Mouse (Mus musculus): ENCODE measurements around the gene Acta2. TPM values are rescaled to one million over a fixed set of nuclear protein-coding genes. Genes with fewer than 3 reads are reported as not detected.

Gene Acta2
- polyA plus RNA-seq (2014; fragmentation: Illumina TruSeq; extraction: RNeasy Lipid Tissue Mini Kit (QIAGEN cat#74804); ENCODE audit: low read depth, low replicate concordance), result 296 TPM

DNA sequence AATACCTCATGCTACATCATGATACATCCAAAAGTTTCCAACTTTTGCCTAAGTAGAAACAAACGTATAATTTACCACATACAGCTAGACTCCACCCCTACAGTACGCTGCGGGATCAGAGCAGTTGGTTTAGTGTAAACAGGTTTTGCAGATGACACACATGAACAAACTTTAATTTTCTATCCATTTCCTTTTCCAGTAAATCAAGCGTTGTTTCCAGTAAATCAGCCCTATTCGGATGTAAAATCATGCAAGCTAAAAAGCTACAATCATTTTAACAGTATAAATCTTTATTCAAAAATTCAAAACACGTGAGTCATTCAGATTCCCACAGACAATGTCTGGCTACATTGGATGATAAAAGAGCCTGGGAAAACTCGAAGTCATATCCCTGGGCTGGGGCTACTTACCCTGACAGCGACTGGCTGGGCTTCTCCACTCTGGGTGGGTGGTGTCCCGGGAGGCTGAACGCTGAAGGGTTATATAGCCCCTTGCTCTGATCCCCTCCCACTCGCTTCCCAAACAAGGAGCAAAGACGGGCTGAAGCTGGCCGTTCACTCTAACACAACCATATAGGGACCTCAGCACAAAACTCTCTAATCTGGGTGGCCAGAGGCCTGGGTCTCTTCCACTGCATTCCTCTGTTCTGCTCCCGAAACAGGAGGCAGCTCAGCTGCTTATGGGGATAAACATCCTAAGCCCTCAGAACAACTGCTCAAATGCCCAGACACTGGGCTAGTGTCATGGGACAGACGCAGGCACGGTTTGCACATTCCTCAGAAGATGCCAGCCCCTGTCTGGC, at the start of gene Acta2:
Gene Acta2 (minus strand): TSS at position 711 of the 802 bp plus-strand sequence.

DNA sequence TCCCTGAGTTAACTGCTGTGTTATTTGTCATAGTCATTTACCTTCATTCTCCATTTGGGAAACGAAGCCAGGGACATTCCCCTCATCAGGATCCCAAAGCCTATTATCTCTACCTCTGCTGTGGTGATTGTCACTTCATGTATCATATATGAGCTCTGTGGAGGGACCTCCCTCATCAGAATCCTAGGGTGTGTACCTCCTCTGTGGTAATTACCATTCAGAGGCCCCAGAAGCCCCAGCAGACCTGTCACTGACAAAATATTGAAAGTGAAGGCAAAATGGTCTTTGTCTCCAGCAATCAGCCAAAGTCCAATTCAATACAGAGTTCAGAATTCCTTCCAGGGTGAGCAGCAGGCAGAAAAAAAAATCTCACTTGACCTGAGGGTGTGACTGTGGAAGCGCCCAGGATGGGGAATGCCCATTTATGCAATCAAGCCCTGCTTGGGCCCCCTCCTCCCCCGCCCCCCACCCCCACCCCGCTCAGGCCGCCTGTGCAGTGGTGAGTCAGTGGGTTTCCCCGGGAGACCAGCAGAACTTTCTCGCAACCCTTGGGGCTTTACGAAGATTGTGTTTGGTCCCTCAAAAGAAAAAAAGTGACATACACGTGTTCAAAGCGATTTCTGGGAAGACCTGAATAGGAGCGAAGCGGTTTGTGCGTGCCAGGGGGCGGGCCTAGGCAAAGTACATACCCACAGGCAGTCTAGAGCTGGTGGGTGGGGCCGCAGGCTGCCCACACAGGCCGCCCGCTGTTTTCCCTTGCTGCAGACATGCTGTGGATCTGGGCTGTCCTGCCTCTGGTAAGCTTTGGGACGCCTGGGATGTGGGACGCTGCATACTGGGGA, 34.8 kb upstream of the Acta2 start, which contains the start of gene Fas:
Gene Fas (plus strand): TSS at position 719 of the 842 bp plus-strand sequence.

DNA sequence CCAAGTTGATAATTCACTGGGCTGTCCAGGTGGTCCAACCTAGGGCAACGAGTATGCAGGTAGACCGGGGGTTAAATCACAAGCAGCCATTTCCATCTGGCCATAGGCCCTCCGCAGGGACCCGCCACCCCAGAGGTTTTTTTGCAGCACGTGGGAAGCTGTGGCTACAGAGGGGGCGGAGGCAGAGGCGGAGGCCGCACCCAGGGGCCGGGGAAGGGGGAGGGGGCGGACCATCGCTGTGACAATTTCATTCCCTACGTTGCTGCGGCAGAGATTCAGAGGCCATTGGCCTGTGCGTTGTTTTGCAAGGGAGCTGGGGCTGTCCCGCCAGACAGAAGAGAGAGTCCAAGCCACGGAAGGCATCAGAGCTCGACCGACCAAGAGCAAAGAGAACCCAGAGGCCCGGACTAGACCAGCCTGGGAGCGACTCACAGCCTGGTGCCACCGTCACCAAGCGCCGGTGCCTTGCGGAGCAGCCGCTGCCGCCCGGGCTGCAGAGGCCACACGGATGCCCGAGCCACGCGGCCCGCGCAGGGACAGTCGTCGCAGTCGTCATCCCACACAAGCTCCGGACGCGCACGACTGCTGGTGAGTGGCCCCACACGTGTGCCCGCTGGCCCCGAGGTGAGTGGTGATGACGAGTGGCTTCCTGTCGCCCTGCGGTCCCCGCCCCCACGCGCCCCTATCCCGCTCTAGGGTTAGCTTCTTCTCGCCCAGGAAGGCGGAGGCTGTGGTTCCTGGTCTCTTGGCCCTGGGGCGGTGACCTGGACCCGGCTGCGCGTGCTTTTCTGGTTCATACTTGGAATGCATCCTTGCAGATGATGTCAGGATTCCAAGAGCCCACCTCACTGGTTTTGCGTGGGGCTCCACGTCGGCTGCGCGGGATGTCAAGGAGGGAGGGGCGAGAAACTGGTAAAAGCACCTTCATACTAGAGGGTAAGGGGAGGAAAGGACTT, 63.1 kb downstream of the Acta2 start, which contains the start of gene Stambpl1:
Gene Stambpl1 (plus strand): TSS at position 222 of the 956 bp plus-strand sequence.

Other genes with a start within 250 kb of the Acta2 start
- gene Lipk, start 247.3 kb downstream of the Acta2 start, polyA plus RNA-seq (2014; fragmentation: Illumina TruSeq; extraction: RNeasy Lipid Tissue Mini Kit (QIAGEN cat#74804); ENCODE audit: low read depth, low replicate concordance), result not detected
- not detected for gene Lipn, start 188.2 kb downstream of the Acta2 start, polyA plus RNA-seq (2014; fragmentation: Illumina TruSeq; extraction: RNeasy Lipid Tissue Mini Kit (QIAGEN cat#74804); ENCODE audit: low read depth, low replicate concordance)
- gene Lipm, start 154.7 kb downstream of the Acta2 start, polyA plus RNA-seq (2014; fragmentation: Illumina TruSeq; extraction: RNeasy Lipid Tissue Mini Kit (QIAGEN cat#74804); ENCODE audit: low read depth, low replicate concordance), result not detected
- gene Ankrd22, start 89.5 kb downstream of the Acta2 start, polyA plus RNA-seq (2014; fragmentation: Illumina TruSeq; extraction: RNeasy Lipid Tissue Mini Kit (QIAGEN cat#74804); ENCODE audit: low read depth, low replicate concordance), result not detected
- gene Stambpl1, start 63.4 kb downstream of the Acta2 start, polyA plus RNA-seq (2014; fragmentation: Illumina TruSeq; extraction: RNeasy Lipid Tissue Mini Kit (QIAGEN cat#74804); ENCODE audit: low read depth, low replicate concordance), result 2.9 TPM
- gene Fas, start 35.1 kb upstream of the Acta2 start, polyA plus RNA-seq (2014; fragmentation: Illumina TruSeq; extraction: RNeasy Lipid Tissue Mini Kit (QIAGEN cat#74804); ENCODE audit: low read depth, low replicate concordance), result 25.2 TPM
- gene Ch25h, start 219.6 kb upstream of the Acta2 start, polyA plus RNA-seq (2014; fragmentation: Illumina TruSeq; extraction: RNeasy Lipid Tissue Mini Kit (QIAGEN cat#74804); ENCODE audit: low read depth, low replicate concordance), result 0.65 TPM

All from heart, adult 10 weeks (tissue).